ENCODE assay signal across 26 mouse cellular contexts in the genomic region with DNA sequence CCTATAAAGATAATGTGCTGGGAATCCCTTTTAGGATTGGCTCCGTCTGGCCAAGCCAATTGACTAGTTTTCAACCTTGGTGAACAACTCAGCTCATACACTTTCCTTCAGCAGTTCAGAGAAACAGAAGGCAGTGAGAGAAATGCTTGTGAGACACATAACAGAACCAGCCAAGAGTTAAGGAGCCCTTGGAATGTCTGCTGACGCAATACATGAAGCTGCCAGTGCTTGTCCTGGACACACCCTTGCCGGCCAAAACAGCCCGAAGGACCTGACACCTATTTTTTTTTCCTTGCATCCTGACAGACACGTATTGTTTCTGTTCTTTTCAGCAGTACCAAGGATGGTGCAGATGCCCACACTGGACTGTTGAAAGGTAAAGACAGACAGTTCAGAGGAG. TPM values are rescaled to one million over a fixed set of nuclear protein-coding genes. Genes with fewer than 3 reads are reported as not detected.
DNase-seq lines count a peak whose midpoint lies in the region; TF ChIP-seq lines count a peak whose summit lies in the region.
"Had no signal": no experiment of that assay in that cellular context is flagged by ENCODE, and none has a peak within 500 bp of the region (broad histone marks: within the 10 kb centered on the region; RNA-seq: fewer than 3 reads in every experiment).

No protein-coding gene starts in this region.

- intact Hi-C loops in gastrocnemius, adult 2 months (cut with DNase I): no loop called here
- intact Hi-C loops in gastrocnemius, postnatal 14 days (cut with DNase I; ENCODE audit: low total_unique reads): no loop called here

- TF ChIP-seq CTCF in gastrocnemius, adult 2 months (IDR thresholded peaks at IDR 0.05): no peak

- peak; percentile 24 for DNase-seq in gastrocnemius, adult 2 months
- DNase-seq in gastrocnemius, postnatal 14 days: no peak
- DNase-seq in NIH3T3 (ENCODE audit: low read depth): peak; percentile 56
- DNase-seq in gonadal fat pad, adult 2 months (ENCODE audit: low read depth): peak; percentile 26
- peak; percentile 64 for DNase-seq in lung, postnatal 25 days (ENCODE audit: low spot score)
- DNase-seq in embryo, embryonic 10.5 days (ENCODE audit: low spot score): no peak
- DNase-seq in retina, postnatal 1 day: no peak
- no peak for DNase-seq in left cerebral cortex, adult 18-20 months (ENCODE audit: low spot score in 2 of 2)
- DNase-seq: B cell, adult 2 months; cerebellum, adult 11 months; cerebellum, postnatal 10 days; heart, adult 18-20 months; heart, postnatal 4 days; kidney, adult 18-20 months; left cerebral cortex, postnatal 4 days; right cerebral cortex, postnatal 4 days; thymus, postnatal 14 days had no signal

- no peak overlapping the region for H3K4me3 ChIP-seq in gastrocnemius, adult 2 months
- H3K4me3 ChIP-seq: embryonic facial prominence, embryonic 12.5 days; forebrain, embryonic 10.5 days; heart, embryonic 15.5 days; limb, embryonic 15.5 days; megakaryocyte, embryonic 14.5 days; midbrain, embryonic 13.5 days had no signal

- no peak overlapping the region for H3K27ac ChIP-seq in gastrocnemius, adult 2 months
- H3K27ac ChIP-seq: embryonic facial prominence, embryonic 12.5 days; forebrain, embryonic 10.5 days; heart, embryonic 15.5 days; hindbrain, embryonic 14.5 days; kidney, postnatal 0 days; limb, embryonic 15.5 days; liver, embryonic 14.5 days; midbrain, embryonic 13.5 days had no signal

RNA-seq across cellular contexts. Expression of gene Thoc2, which starts 4.2 kb away (rescaled TPM):
- total RNA-seq in gastrocnemius, adult 2 months (2021): 10 to 100 TPM; 23.7 to 30.0 TPM
- total RNA-seq in gastrocnemius, postnatal 14 days (2021): 10 to 100 TPM; 26.0 to 26.5 TPM
- 13.5 and 13.7 TPM in 2 replicates for polyA plus RNA-seq in gonadal fat pad, adult 2 months (2012; rRNA removed)
- 10 to 100 TPM; 35.7 to 56.8 TPM for total RNA-seq in left cerebral cortex, adult 18-20 months (2021)

Comparison
In these comparisons a context has a peak if more than half of its experiments do, and no peak if none do; other contexts are left out.
1. DNase-seq: peak in gastrocnemius, adult 2 months (single experiment), NIH3T3 (single experiment), gonadal fat pad, adult 2 months (single experiment) and lung, postnatal 25 days (single experiment); none in gastrocnemius, postnatal 14 days (single experiment), embryo, embryonic 10.5 days (single experiment), retina, postnatal 1 day (single experiment) and left cerebral cortex, adult 18-20 months (0 of 2).